Mouse (Mus musculus): ENCODE data around the gene Dll4. TPM values are rescaled to one million over a fixed set of nuclear protein-coding genes. Genes with fewer than 3 reads are reported as not detected.
A peak's percentile ranks its signal among the peaks of the same experiment; 100 is the strongest.

The Dll4 gene
- total RNA-seq (2022), result 1 to 10 TPM; 2.0 to 3.9 (median 3.0) TPM

DNA sequence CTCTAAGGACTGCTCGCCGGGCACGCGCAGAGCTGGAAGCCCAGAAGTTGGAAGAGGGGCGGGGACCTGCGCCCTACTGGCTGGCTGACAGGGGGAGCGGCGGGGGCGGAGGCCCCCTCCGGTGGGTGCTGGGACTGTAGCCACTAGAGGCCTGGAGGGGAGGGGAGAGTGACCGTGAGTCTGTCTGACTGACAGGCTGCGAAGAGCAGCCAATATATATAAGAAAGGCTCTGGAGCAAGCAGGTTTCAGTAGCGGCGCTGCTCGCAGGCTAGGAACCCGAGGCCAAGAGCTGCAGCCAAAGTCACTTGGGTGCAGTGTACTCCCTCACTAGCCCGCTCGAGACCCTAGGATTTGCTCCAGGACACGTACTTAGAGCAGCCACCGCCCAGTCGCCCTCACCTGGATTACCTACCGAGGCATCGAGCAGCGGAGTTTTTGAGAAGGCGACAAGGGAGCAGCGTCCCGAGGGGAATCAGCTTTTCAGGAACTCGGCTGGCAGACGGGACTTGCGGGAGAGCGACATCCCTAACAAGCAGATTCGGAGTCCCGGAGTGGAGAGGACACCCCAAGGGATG, at the start of gene Dll4:
Dll4 (plus strand) TSS at position 217 of the 576 bp plus-strand sequence.
- no peak for DNase-seq (ENCODE audit: low spot score in 2 of 2)

DNA sequence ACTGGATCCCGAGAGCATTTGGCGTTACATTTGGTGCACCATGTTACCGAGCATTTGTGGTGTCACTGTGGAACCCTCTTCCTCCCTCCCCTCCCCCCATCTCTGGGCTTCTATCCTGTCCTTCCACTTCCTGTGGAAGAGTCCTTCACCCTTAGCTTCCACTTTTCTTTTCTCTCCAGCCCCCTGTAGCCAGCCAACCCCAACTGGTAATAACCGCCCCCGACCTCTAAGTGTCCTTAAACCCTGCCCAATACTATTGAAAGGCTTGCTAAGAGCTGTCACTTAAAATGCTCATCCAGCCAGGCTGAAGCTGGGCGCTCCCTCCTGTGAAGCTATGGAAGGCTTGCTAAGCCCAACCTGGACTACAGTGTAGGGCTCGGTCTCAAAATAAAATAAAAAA, 48.7 kb upstream of the Dll4 start:
- DNase-seq (ENCODE audit: low spot score in 2 of 2), result no peak

- DNase-seq (ENCODE audit: low spot score in 2 of 2), result no peak
These were observed 47.8 kb upstream of the Dll4 start for GRCm38 (mm10) chr2:119277810-119278209.

- no peak for DNase-seq (ENCODE audit: low spot score in 2 of 2)
These were observed 43.6 kb upstream of the Dll4 start for GRCm38 (mm10) chr2:119281899-119282565.

DNA sequence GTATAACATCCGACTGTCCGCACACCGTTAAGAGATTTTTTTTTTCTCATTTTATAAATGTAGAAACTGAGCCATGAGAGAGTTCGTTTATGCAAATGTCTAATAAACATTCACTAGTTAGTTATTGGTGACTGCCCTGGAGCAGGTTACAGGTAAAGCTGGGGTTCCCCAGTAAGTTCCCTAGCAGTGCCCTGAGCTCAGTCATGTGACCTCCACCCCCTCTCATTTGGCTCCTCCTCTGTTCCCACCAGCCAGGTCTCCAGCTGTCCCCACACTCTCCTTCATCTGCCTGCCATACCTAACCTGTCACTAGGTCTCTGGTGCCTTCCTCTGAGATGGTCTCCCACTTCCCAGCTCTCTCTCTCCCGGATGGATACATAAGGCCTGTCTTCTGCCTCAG, 38.2 kb upstream of the Dll4 start:
- no peak for DNase-seq (ENCODE audit: low spot score in 2 of 2)

DNA sequence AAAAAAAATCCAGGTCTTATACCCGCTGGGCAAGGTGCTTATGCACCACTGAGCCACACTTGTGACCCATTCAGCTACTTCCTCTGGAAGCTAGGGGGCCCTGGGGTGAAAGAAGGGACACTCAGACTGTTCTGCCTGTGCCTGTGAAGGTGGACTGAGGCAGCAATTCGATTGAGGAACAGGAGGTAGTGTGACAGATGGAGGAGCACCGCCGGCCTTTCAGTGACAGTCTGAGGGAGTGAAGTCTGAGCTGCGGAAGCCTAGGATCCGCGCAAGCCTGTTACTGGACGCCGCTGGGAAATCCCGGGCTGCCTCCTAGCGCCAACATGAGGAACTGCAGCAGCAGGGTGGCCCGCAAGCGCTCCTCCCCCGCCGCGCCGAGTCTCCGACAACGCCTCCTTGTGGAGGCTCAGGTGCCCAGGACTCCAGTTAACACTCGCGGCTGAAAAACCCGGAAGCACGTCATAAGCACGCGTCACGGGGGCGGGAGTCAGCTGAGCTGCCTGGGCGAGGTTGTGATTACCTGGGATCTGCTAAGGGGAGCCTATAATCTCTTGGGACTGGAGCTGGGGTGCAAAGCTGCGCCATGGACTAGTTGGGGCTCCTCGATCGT, 37.2 kb upstream of the Dll4 start, which contains the start of gene Vps18:
Vps18 (plus strand) TSS at position 471 of the 613 bp plus-strand sequence.
- DNase-seq (ENCODE audit: low spot score in 2 of 2), result peak; percentile 96

DNA sequence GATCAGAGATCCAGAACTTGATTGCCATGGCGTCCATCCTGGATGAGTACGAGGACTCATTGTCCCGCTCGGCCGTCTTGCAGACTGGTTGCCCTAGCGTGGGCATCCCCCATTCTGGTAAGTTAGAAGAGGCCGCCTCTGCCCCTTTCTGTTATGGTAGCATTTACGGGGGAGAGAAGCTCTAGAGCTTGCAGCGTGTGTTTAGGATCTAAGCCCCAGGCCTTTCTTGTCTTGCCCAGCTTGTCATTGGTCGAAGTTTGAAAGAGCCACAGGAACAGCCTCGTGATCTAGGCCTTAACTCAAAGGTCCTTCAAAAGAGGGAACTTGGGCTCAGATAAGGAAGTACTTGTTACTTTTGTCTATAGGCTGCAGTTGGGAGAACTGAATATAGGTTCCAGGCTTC, 36.6 kb upstream of the Dll4 start:
- DNase-seq (ENCODE audit: low spot score in 2 of 2), result no peak

- DNase-seq (ENCODE audit: low spot score in 2 of 2), result no peak
These were observed 33.3 kb upstream of the Dll4 start for GRCm38 (mm10) chr2:119292281-119292680.

DNA sequence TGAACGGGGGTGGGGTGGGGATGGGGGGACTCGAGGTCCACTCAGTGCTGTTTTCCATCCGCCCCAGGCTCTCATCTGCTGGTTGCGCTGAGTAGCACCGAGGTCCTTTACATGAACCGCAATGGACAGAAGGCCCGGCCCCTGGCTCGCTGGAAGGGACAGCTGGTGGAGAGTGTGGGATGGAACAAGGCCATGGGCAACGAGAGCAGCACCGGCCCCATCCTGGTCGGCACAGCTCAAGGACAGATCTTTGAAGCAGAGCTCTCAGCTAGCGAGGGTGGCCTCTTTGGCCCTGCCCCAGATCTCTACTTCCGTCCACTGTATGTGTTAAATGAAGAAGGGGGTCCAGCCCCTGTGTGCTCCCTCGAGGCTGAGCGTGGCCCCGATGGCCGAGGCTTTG, 32.7 kb upstream of the Dll4 start:
- DNase-seq (ENCODE audit: low spot score in 2 of 2), result no peak

DNA sequence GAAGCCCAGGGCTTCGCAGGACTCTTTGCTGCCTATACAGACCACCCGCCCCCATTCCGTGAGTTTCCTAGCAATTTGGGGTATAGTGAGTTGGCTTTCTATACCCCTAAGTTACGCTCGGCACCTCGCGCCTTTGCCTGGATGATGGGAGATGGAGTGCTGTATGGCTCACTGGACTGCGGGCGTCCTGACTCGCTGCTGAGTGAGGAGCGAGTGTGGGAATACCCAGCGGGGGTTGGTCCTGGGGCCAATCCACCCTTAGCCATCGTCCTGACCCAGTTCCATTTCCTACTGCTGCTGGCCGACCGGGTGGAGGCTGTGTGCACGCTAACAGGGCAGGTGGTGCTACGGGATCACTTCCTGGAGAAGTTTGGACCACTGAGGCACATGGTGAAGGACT, 32.3 kb upstream of the Dll4 start:
- DNase-seq (ENCODE audit: low spot score in 2 of 2), result no peak

DNA sequence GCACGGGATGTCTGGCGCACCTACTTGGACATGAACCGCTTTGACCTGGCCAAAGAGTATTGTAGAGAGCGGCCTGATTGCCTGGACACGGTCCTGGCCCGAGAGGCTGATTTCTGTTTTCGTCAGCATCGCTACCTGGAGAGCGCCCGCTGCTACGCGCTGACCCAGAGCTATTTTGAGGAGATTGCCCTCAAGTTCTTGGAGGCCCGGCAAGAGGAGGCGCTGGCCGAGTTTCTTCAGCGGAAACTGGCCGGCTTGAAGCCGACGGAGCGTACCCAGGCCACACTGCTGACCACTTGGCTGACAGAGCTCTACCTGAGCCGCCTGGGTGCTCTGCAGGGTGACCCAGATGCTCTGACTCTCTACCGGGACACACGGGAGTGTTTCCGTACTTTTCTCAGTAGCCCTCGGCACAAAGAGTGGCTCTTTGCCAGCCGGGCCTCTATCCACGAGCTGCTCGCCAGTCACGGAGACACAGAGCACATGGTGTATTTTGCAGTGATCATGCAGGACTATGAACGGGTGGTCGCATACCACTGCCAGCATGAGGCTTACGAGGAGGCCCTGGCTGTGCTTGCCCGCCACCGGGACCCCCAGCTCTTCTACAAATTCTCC, 31.7 kb upstream of the Dll4 start:
- no peak for DNase-seq (ENCODE audit: low spot score in 2 of 2)

- DNase-seq (ENCODE audit: low spot score in 2 of 2), result no peak
These were observed 31.2 kb upstream of the Dll4 start for GRCm38 (mm10) chr2:119294411-119294810.

GRCm38 (mm10) chr2:119296756-119297155, 28.8 kb upstream of the Dll4 start:
- DNase-seq (ENCODE audit: low spot score in 2 of 2), result no peak

- no peak for DNase-seq (ENCODE audit: low spot score in 2 of 2)
These were observed 28.1 kb upstream of the Dll4 start for GRCm38 (mm10) chr2:119297506-119297905.

GRCm38 (mm10) chr2:119298330-119298729, 27.3 kb upstream of the Dll4 start:
- DNase-seq (ENCODE audit: low spot score in 2 of 2), result peak in 1 of 2 experiments; percentile 50

- no peak for DNase-seq (ENCODE audit: low spot score in 2 of 2)
These were observed 26.7 kb upstream of the Dll4 start for GRCm38 (mm10) chr2:119298839-119299238.

GRCm38 (mm10) chr2:119299981-119300818, 25.4 kb upstream of the Dll4 start:
- no peak for DNase-seq (ENCODE audit: low spot score in 2 of 2)

GRCm38 (mm10) chr2:119300819-119301493, 24.6 kb upstream of the Dll4 start:
- DNase-seq (ENCODE audit: low spot score in 2 of 2), result no peak

DNA sequence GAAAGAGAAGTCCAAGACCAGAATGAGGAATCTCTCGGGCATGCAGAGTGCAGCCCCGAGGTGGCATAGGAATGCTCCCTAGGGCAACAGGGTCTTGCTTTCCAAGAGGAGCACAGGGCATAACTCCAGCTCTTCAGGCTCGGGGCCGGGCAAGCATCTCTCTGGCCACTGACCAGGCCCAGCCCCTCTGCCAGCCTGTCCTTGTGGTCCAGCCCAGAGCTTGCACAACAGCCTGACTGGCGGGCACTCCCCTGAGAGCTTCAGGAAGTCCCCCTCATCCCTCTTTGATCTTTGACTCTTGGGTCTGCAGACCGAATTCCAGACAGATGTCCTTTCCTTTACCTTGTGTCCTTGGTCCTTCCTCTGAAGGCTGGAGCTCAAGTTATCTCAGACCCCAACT, 22.7 kb upstream of the Dll4 start:
- DNase-seq (ENCODE audit: low spot score in 2 of 2), result no peak

DNA sequence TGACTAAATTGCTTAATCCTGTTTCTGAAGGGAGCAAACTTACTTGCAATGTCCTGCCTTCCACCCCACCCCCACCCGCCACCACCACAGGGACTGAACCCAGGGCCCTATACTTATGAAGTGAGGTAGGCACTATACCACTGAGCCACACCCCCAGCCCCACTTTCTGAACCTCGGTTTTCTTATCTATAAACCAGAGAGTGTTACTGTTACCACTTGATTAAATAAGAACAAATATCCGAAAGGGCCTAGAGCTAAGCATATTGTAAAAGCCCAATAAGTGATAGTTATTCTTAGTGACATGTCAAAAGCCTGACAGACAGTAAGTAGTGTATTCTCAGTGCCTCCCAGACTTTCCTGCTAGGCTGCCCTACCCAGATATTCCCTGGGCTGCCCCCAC, 21.2 kb upstream of the Dll4 start:
- DNase-seq (ENCODE audit: low spot score in 2 of 2), result no peak

DNA sequence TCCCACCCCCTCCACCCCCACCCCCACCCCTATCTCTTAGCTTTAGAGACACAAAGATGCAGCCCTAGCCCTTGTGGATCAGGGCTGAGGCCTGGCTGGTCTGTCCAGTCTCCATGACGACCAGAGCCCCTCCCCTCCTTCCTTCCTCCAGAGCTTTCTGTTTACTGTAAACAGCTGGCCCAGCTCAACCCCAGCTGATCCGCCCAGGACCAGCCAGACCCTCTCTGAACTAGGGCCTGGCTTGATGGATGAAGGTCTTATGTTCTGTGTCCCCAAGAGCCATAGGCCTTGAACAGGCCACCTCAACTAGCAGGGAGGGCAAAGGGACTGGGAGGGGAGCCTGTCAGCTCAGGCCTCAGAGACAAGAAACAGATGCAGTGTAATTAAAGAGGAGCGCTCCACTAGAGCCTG, 20.8 kb upstream of the Dll4 start:
- DNase-seq (ENCODE audit: low spot score in 2 of 2), result no peak

Data from left cerebral cortex, adult 8-10 months (tissue).